Mouse (Mus musculus): ENCODE data around the gene Atr. TPM values are rescaled to one million over a fixed set of nuclear protein-coding genes. Genes with fewer than 3 reads are reported as not detected.
A peak's percentile ranks its signal among the peaks of the same experiment; 100 is the strongest.

Atr gene
- total and polyA plus RNA-seq, 2 experiments from 2014 or later: 4.9 to 25.9 TPM

DNA sequence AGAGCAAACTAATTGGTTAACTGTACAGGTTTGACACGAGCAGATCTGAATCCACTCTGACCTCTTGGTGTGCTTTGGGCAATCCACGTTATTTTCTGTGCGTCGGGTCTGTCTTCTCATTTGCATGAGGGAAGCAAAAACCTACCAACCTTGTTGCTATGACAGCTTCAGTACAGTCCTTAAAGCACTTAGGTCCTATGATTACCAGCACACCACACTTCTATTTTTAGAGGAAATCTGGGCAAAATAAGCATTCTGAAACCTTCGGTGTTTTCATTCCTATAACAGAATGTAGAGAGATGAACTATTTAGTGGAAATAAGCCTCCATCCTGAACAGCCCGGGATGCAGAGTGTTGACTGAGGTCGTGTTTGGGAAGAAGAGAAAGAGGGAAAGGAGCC lies 34.9 kb upstream of the Atr start:
- WGBS: 64% methylated on average over 7 of the region's 7 CpGs
- Histone ChIP-seq H3K36me3 (ENCODE audit: insufficient read depth) (no peaks in the 10 kb centered on the region), H3K4me3 (ENCODE audit: low read depth, low read length) (no peak overlapping the region), H3K4me1 (ENCODE audit: insufficient read depth) (no peaks in the 10 kb centered on the region), H3K9me3 (ENCODE audit: low read length) (no peaks in the 10 kb centered on the region), H3K9ac (no peak overlapping the region), H3K27ac (ENCODE audit: low read depth, low read length) (no peak overlapping the region), H3K4me2 (ENCODE audit: low read depth) (no peak overlapping the region), H3K27me3 (ENCODE audit: insufficient read depth, low read length) (no peaks in the 10 kb centered on the region)
- ATAC-seq: peak; percentile 64
- DNase-seq: peak; percentile 11
- TF ChIP-seq CTCF (IDR thresholded peaks at IDR 0.05; ENCODE audit: low read depth): no peak

DNA sequence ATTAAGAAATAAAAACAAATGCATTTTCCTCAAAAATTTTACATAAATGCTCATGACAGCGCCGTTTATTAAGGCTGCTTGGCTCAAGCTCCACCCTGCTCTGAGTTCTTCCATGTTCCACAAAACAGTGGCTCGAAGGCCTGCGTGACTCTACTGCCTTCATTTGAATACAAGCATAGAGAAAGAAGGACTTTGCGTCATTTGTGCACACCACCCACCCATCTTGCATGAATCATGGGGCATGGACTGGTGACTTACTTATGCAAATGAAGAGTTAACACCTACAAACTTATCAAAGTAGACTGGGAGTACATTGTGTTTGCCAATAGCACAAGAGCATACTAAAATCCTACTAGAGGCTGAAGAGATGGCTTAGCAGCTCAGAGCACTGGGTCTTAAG lies 29.8 kb upstream of the Atr start:
- Histone ChIP-seq H3K27ac (ENCODE audit: low read depth, low read length) (no peak overlapping the region), H3K36me3 (ENCODE audit: insufficient read depth) (no peaks in the 10 kb centered on the region), H3K9me3 (ENCODE audit: low read length) (no peaks in the 10 kb centered on the region), H3K4me3 (ENCODE audit: low read depth, low read length) (no peak overlapping the region), H3K9ac (no peak overlapping the region), H3K4me1 (ENCODE audit: insufficient read depth) (no peaks in the 10 kb centered on the region), H3K27me3 (ENCODE audit: insufficient read depth, low read length) (no peaks in the 10 kb centered on the region), H3K4me2 (ENCODE audit: low read depth) (no peak overlapping the region)
- DNase-seq (no peak), ATAC-seq (no peak)
- WGBS: 96% methylated on average over 5 of the region's 5 CpGs
- no peak for TF ChIP-seq CTCF (IDR thresholded peaks at IDR 0.05; ENCODE audit: low read depth)

DNA sequence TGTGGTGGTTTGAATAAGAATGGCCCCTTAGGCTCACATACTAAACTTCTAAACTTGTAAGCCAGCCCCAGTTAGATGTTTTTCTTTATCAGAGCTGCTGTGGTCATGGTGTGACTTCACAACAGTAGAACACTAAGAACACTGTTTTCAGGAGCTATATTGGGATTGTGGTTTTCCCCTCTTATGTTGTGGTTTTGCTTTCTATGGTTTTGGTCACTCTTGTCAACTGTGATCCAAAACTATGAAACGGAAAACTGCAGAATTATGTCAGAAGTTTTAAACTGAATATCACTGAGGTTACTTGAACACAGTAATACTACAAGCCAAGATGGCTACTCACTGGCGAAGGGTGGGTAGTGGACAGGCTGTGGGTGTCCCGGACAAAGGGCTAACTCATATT lies 24.6 kb upstream of the Atr start:
- Histone ChIP-seq H3K27ac (ENCODE audit: low read depth, low read length) (no peak overlapping the region), H3K4me2 (ENCODE audit: low read depth) (no peak overlapping the region), H3K27me3 (ENCODE audit: insufficient read depth, low read length) (no peaks in the 10 kb centered on the region), H3K4me1 (ENCODE audit: insufficient read depth) (no peaks in the 10 kb centered on the region), H3K9me3 (ENCODE audit: low read length) (no peaks in the 10 kb centered on the region), H3K36me3 (ENCODE audit: insufficient read depth) (no peaks in the 10 kb centered on the region), H3K9ac (no peak overlapping the region), H3K4me3 (ENCODE audit: low read depth, low read length) (no peak overlapping the region)
- ATAC-seq (no peak), DNase-seq (no peak)
- TF ChIP-seq CTCF (IDR thresholded peaks at IDR 0.05; ENCODE audit: low read depth): no peak
- WGBS: 91% methylated on average over 3 of the region's 3 CpGs

DNA sequence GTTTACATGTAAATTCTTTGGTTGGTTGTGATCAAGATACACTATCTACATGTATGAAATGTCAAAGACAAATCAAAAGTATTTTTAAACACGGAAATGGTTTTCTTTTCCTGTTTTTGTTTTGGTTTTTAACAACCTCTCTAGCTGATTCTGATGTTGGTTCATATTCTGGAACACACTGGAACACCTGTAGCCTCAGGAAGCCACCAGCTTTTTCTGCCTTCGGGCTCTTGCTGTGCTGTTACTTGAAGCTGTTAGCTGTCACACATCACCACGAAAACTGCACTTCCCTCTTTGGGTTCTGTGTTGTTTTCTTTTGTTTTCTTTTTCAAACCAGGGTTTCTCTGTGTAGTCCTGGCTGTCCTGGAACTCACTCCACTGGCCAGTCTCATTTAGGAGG lies 22.6 kb upstream of the Atr start:
- H3K27ac ChIP-seq (ENCODE audit: low read depth, low read length): no peak overlapping the region
- ATAC-seq: no peak
- no peak overlapping the region for H3K4me3 ChIP-seq (ENCODE audit: low read depth, low read length)
- TF ChIP-seq CTCF (IDR thresholded peaks at IDR 0.05; ENCODE audit: low read depth): no peak
- no peak for DNase-seq
- H3K9ac ChIP-seq: no peak overlapping the region
- H3K4me2 ChIP-seq (ENCODE audit: low read depth): no peak overlapping the region
- WGBS: 68% methylated on average over 3 of the region's 3 CpGs
- H3K9me3 ChIP-seq (ENCODE audit: low read length): no peaks in the 10 kb centered on the region
- H3K27me3 ChIP-seq (ENCODE audit: insufficient read depth, low read length): no peaks in the 10 kb centered on the region
- no peaks in the 10 kb centered on the region for H3K36me3 ChIP-seq (ENCODE audit: insufficient read depth)
- H3K4me1 ChIP-seq (ENCODE audit: insufficient read depth): no peaks in the 10 kb centered on the region

DNA sequence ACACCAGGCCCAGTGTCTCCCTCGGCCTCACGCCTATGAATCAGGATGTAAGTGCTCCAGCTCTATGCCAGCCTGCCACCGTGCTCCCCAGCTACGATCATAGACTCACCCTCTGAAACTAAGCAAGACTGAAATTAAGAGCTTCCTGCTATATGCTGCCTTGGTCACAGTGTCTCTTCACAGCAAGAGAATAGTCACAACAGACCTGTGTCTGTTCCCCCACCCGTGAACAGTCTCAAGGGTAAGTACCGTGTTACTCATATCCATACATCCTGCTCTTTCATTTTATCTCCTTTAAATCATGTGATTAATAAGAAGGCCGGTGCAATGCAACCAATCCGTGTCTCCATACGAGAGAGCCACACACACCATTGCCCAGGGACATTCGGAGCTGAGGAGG lies 21.7 kb upstream of the Atr start:
- Histone ChIP-seq H3K9me3 (ENCODE audit: low read length) (no peaks in the 10 kb centered on the region), H3K27me3 (ENCODE audit: insufficient read depth, low read length) (no peaks in the 10 kb centered on the region), H3K4me2 (ENCODE audit: low read depth) (no peak overlapping the region), H3K36me3 (ENCODE audit: insufficient read depth) (no peaks in the 10 kb centered on the region), H3K4me1 (ENCODE audit: insufficient read depth) (no peaks in the 10 kb centered on the region), H3K27ac (ENCODE audit: low read depth, low read length) (no peak overlapping the region), H3K9ac (no peak overlapping the region), H3K4me3 (ENCODE audit: low read depth, low read length) (no peak overlapping the region)
- no peak for TF ChIP-seq CTCF (IDR thresholded peaks at IDR 0.05; ENCODE audit: low read depth)
- WGBS: 93% methylated on average over 10 of the region's 10 CpGs
- DNase-seq (no peak), ATAC-seq (no peak)

DNA sequence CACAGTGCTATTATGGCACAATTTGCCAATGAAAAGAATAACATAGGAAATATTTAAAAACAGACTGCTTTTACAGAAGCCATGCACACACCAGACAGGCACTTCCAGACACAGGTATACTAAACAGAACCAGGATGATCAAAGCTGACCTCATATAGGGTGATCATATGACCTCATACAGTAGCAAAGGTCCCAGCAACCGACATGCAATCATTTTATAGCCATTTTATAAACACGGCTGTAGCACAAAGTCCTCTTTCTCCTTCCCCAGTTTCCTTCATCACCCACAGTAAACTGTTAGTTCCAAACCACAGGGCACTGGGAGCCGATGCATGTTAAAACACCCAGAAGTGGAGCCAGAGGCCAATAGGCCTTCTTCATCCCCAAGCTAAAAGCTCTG lies 18.0 kb upstream of the Atr start:
- no peak for DNase-seq
- TF ChIP-seq CTCF (IDR thresholded peaks at IDR 0.05; ENCODE audit: low read depth): no peak
- H3K27ac ChIP-seq (ENCODE audit: low read depth, low read length): no peak overlapping the region
- no peaks in the 10 kb centered on the region for H3K9me3 ChIP-seq (ENCODE audit: low read length)
- H3K27me3 ChIP-seq (ENCODE audit: insufficient read depth, low read length): peaks cover 3% of the 10 kb centered on the region; the same call in 1 of the 2 replicates
- H3K9ac ChIP-seq: no peak overlapping the region
- WGBS: 91% methylated on average over 3 of the region's 3 CpGs
- ATAC-seq: no peak
- no peak overlapping the region for H3K4me3 ChIP-seq (ENCODE audit: low read depth, low read length)
- no peaks in the 10 kb centered on the region for H3K36me3 ChIP-seq (ENCODE audit: insufficient read depth)
- no peaks in the 10 kb centered on the region for H3K4me1 ChIP-seq (ENCODE audit: insufficient read depth)
- H3K4me2 ChIP-seq (ENCODE audit: low read depth): no peak overlapping the region

DNA sequence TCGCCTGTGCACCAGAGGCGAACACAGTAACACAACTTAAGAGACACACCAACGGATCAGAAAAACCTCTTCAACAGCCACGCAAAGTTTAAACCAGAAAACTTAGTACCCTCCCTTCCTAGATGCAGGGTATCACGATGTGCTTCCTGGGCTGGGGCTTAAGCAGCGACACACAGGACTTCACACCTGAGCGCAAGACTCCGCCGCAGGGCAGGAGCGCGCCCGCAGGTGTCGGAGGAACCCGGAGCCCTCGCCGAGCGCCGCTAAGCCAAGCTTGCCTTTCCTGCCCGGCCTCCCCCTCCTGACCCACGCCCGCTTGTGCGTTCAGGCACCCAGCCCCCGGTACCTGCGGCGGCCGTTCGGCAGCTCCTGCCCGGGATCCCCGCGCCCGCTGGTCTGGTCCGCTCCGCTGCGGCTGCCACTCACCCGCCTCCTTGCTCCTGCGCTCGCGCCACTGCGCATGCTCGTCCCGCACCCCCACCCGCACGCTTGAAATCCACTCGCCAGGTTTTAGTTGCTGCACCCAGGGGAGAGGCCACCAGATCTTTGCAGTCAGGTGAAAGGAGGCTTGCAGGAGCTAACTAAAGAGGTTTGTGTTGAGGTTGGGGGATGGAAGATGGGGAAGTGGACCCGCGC lies 12.5 kb upstream of the Atr start, which contains the start of gene Pls1:
Pls1 (minus strand) TSS at position 487 of the 636 bp plus-strand sequence.
- Histone ChIP-seq H3K4me2 (ENCODE audit: low read depth) (peak within 1 kb of the TSS; percentile 93), H3K9ac (peak within 1 kb of the TSS; percentile 46; the same call in 1 of the 2 replicates), H3K27ac (ENCODE audit: low read depth, low read length) (no peak within 1 kb of the TSS), H3K4me3 (ENCODE audit: low read depth, low read length) (peak within 1 kb of the TSS; percentile 62), H3K27me3 (ENCODE audit: insufficient read depth, low read length) (peaks cover 3% of the 10 kb centered on the region; the same call in 1 of the 2 replicates), H3K9me3 (ENCODE audit: low read length) (no peaks in the 10 kb centered on the region), H3K4me1 (ENCODE audit: insufficient read depth) (no peaks in the 10 kb centered on the region), H3K36me3 (ENCODE audit: insufficient read depth) (no peaks in the 10 kb centered on the region)
- DNase-seq (peak; percentile 93), ATAC-seq (peak; percentile 96)
- 1% methylated on average over 46 of the region's 46 CpGs for WGBS
- no peak for TF ChIP-seq CTCF (IDR thresholded peaks at IDR 0.05; ENCODE audit: low read depth)
